Mouse (Mus musculus): ENCODE data around the gene Grk2. TPM values are rescaled to one million over a fixed set of nuclear protein-coding genes. Genes with fewer than 3 reads are reported as not detected.

The Grk2 gene
- 9.4 and 12.9 TPM in 2 replicates for polyA plus RNA-seq (2015; fragmentation: Nextera tagmentation; extraction: Ambion mirVana)

DNA sequence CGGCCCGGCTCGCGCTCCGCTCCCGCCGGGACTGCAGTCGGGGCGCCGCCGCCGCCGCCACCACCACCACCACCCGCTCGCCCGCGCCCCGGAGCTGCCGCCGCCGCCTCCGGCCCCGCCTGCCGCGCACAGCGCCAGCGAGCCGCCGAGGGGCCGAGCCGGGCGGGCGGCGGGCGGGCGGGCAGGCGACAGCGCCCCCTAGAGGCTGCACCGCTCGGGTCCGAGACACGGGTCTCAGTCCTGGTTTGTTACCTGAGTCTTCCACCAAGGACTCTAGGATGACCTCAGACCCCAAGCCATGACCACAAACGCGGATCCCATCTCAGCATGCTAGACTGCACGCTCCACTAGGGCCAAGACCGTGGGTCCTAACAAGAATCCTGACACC, at the start of gene Grk2:
Gene Grk2, minus strand, starts transcription at position 33 of the 388 bp plus-strand sequence.
- Histone ChIP-seq H3K27me3 (replicated peaks) (peaks cover 7% of the 10 kb centered on the region; the same call in 1 of the 2 replicates), H3K4me1 (peaks cover 50% of the 10 kb centered on the region), H3K4me3 (peak within 1 kb of the TSS; percentile 89), H3K36me3 (no peaks in the 10 kb centered on the region), H3K9ac (peak within 1 kb of the TSS; percentile 98), H3K27ac (replicated peaks) (peak within 1 kb of the TSS; percentile 79), H3K4me2 (peak within 1 kb of the TSS; percentile 82), H3K9me3 (no peaks in the 10 kb centered on the region)
- WGBS = under 1% methylated on average over 33 of the region's 46 CpGs
- ATAC-seq (ENCODE audit: extremely low read depth, insufficient number of reproducible peaks, low FRiP score, low TSS enrichment) = peak; percentile 70

DNA sequence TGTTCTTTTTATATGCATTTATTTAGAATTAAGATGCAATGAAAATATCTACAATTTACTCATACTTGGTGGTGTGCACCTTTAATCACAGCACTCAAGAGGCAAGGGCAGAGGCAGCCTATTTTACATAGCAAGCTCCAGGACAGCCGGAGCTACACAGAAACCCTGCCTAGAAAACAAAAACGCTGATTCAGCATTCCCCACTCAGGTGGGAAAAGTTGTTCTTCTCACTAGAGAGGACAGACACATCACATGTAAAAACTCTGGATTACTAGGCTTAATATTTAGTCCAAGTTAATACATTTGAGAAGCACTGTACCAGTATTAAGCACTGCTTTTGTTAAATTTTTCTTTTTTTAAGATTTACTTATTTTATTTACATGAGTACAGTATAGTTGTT, 43.4 kb upstream of the Grk2 start:
- 84% methylated on average over 2 of the region's 2 CpGs for WGBS
- Histone ChIP-seq H3K4me2 (no peak overlapping the region), H3K36me3 (peaks cover 92% of the 10 kb centered on the region)

DNA sequence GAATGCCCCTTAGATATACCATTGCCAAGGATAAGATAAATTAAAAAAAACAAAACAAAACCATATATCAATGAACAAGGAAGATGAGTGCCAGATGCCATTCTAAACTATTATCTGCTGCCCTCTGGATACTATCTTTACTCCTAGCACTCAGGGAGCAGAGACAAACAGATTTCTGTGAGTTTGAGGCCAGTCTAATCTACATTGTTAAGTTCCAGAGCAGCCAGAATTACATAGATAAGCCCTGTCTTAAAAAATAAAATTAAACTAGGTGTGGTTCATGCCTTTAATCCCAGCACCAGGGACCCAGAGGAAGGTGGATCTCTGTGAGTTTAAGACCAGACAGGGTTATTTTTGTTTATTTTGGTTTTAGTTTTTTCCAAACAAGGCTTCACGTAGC, 40.5 kb upstream of the Grk2 start:
- Histone ChIP-seq H3K4me2 (no peak overlapping the region), H3K4me3 (no peak overlapping the region), H3K36me3 (peaks cover 97% of the 10 kb centered on the region), H3K27me3 (replicated peaks) (no peaks in the 10 kb centered on the region), H3K27ac (replicated peaks) (no peak overlapping the region), H3K4me1 (no peaks in the 10 kb centered on the region), H3K9ac (no peak overlapping the region), H3K9me3 (no peaks in the 10 kb centered on the region)
- 85% methylated on average over 1 of the region's 1 CpGs for WGBS
- no peak for ATAC-seq (ENCODE audit: extremely low read depth, insufficient number of reproducible peaks, low FRiP score, low TSS enrichment)

More for the DNA sequence above, 43.4 kb upstream of the Grk2 start:
- Histone ChIP-seq H3K27ac (replicated peaks) (no peak overlapping the region), H3K9me3 (no peaks in the 10 kb centered on the region), H3K4me3 (no peak overlapping the region), H3K9ac (no peak overlapping the region), H3K4me1 (no peaks in the 10 kb centered on the region), H3K27me3 (replicated peaks) (no peaks in the 10 kb centered on the region)
- no peak for ATAC-seq (ENCODE audit: extremely low read depth, insufficient number of reproducible peaks, low FRiP score, low TSS enrichment)

GRCm38 (mm10) chr19:4338162-4338561, 32.1 kb upstream of the Grk2 start:
- H3K27ac ChIP-seq (replicated peaks) = no peak overlapping the region
- ATAC-seq (ENCODE audit: extremely low read depth, insufficient number of reproducible peaks, low FRiP score, low TSS enrichment) = no peak
- no peaks in the 10 kb centered on the region for H3K27me3 ChIP-seq (replicated peaks)
- H3K9ac ChIP-seq = no peak overlapping the region
- peaks cover 17% of the 10 kb centered on the region for H3K4me1 ChIP-seq
- H3K4me2 ChIP-seq = no peak overlapping the region
- no peak overlapping the region for H3K4me3 ChIP-seq
- H3K36me3 ChIP-seq = peaks cover 64% of the 10 kb centered on the region
- H3K9me3 ChIP-seq = no peaks in the 10 kb centered on the region
- 32% methylated on average over 2 of the region's 2 CpGs for WGBS

DNA sequence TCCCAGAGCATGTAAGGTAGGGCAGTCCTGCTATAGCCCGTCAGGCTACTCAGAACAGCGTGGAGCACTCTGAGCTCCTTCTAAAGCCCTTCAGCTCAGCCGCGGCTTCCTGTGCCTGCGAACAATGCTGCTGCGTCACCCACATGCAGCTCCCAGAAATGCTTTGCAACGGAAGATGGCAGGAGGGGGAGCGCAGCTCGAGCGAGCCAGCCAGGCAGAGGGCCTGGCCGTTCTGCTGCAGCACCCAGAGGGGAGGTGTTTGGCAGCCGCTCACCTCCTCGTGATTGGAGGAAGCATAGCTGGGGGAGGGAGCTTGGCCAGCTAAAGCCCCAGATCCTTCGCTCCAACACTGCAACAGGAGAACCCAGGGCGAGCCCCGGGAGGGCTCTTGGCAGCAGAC, 27.8 kb upstream of the Grk2 start:
- H3K27me3 ChIP-seq (replicated peaks) = no peaks in the 10 kb centered on the region
- WGBS = 1% methylated on average over 16 of the region's 16 CpGs
- peak; percentile 90 for ATAC-seq (ENCODE audit: extremely low read depth, insufficient number of reproducible peaks, low FRiP score, low TSS enrichment)
- no peaks in the 10 kb centered on the region for H3K9me3 ChIP-seq
- peak overlapping the region; percentile 79 for H3K4me3 ChIP-seq
- peaks cover 36% of the 10 kb centered on the region for H3K4me1 ChIP-seq
- peak overlapping the region; percentile 91 for H3K4me2 ChIP-seq
- peak overlapping the region; percentile 93 for H3K9ac ChIP-seq
- peaks cover 50% of the 10 kb centered on the region for H3K36me3 ChIP-seq
- H3K27ac ChIP-seq (replicated peaks) = peak overlapping the region; percentile 95

DNA sequence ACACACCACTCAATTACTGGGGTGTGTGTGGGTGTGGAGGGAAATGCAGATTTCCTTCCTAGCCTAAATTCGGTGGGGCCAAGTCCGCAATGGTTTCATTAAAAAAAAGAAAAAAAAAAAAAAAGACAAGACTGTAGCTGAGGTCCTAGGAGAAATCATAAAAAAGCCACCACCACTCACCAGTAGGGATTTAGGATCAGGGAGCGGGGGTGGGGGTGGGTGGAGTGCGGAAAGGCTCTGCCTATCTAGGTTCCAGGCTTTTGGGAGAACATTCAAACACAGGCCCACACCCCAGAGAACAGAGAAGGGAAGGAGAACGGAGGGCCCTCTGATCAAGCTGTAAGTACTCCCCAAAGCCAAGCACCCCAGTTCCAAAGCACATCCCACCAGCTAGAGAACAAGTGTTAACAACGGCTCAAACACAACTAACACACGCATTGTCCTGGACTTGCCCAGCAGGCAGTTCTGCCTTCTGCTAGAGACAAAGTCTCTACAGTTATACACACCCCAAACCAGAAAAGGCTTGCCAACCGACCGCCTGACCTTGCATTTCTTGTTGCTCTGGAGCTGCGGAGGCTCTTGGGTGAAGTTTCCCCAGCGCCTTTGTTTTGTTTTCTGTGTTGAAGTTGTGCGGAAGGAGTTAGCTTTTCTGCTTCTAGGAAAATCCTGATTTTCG, 27.2 kb upstream of the Grk2 start:
- Histone ChIP-seq H3K4me2 (peak overlapping the region; percentile 91), H3K9ac (peak overlapping the region; percentile 93), H3K4me3 (peak overlapping the region; percentile 79), H3K4me1 (peaks cover 36% of the 10 kb centered on the region), H3K27ac (replicated peaks) (peak overlapping the region; percentile 95), H3K9me3 (no peaks in the 10 kb centered on the region), H3K27me3 (replicated peaks) (no peaks in the 10 kb centered on the region), H3K36me3 (peaks cover 50% of the 10 kb centered on the region)
- ATAC-seq (ENCODE audit: extremely low read depth, insufficient number of reproducible peaks, low FRiP score, low TSS enrichment) = no peak
- WGBS = under 1% methylated on average over 13 of the region's 13 CpGs

GRCm38 (mm10) chr19:4332653-4333052, 26.6 kb upstream of the Grk2 start:
- Histone ChIP-seq H3K27me3 (replicated peaks) (no peaks in the 10 kb centered on the region), H3K36me3 (peaks cover 52% of the 10 kb centered on the region), H3K4me2 (peak overlapping the region; percentile 91), H3K4me1 (peaks cover 36% of the 10 kb centered on the region), H3K9ac (peak overlapping the region; percentile 93), H3K4me3 (peak overlapping the region; percentile 79), H3K27ac (replicated peaks) (peak overlapping the region; percentile 95), H3K9me3 (no peaks in the 10 kb centered on the region)
- WGBS = 0% methylated on average over 4 of the region's 4 CpGs
- ATAC-seq (ENCODE audit: extremely low read depth, insufficient number of reproducible peaks, low FRiP score, low TSS enrichment) = no peak

GRCm38 (mm10) chr19:4331273-4331672, 25.3 kb upstream of the Grk2 start:
- Histone ChIP-seq H3K27ac (replicated peaks) (no peak overlapping the region), H3K4me3 (no peak overlapping the region), H3K4me1 (peaks cover 36% of the 10 kb centered on the region), H3K9me3 (no peaks in the 10 kb centered on the region), H3K27me3 (replicated peaks) (no peaks in the 10 kb centered on the region), H3K36me3 (peaks cover 57% of the 10 kb centered on the region), H3K4me2 (no peak overlapping the region), H3K9ac (no peak overlapping the region)
- no peak for ATAC-seq (ENCODE audit: extremely low read depth, insufficient number of reproducible peaks, low FRiP score, low TSS enrichment)
- 68% methylated on average over 3 of the region's 3 CpGs for WGBS

GRCm38 (mm10) chr19:4330603-4331002, 24.6 kb upstream of the Grk2 start:
- ATAC-seq (ENCODE audit: extremely low read depth, insufficient number of reproducible peaks, low FRiP score, low TSS enrichment) = no peak
- Histone ChIP-seq H3K27me3 (replicated peaks) (no peaks in the 10 kb centered on the region), H3K9ac (no peak overlapping the region), H3K36me3 (peaks cover 63% of the 10 kb centered on the region), H3K4me2 (no peak overlapping the region), H3K9me3 (no peaks in the 10 kb centered on the region), H3K27ac (replicated peaks) (no peak overlapping the region), H3K4me3 (no peak overlapping the region), H3K4me1 (peaks cover 36% of the 10 kb centered on the region)
- 86% methylated on average over 2 of the region's 2 CpGs for WGBS

- no peak for ATAC-seq (ENCODE audit: extremely low read depth, insufficient number of reproducible peaks, low FRiP score, low TSS enrichment)
- H3K27ac ChIP-seq (replicated peaks) = no peak overlapping the region
- WGBS = 92% methylated on average over 8 of the region's 8 CpGs
- H3K9ac ChIP-seq = no peak overlapping the region
- peaks cover 19% of the 10 kb centered on the region for H3K4me1 ChIP-seq
- H3K4me3 ChIP-seq = no peak overlapping the region
- no peak overlapping the region for H3K4me2 ChIP-seq
- H3K36me3 ChIP-seq = peaks cover 76% of the 10 kb centered on the region
- H3K27me3 ChIP-seq (replicated peaks) = no peaks in the 10 kb centered on the region
- H3K9me3 ChIP-seq = no peaks in the 10 kb centered on the region
These were observed 22.8 kb upstream of the Grk2 start for GRCm38 (mm10) chr19:4328737-4329304.

DNA sequence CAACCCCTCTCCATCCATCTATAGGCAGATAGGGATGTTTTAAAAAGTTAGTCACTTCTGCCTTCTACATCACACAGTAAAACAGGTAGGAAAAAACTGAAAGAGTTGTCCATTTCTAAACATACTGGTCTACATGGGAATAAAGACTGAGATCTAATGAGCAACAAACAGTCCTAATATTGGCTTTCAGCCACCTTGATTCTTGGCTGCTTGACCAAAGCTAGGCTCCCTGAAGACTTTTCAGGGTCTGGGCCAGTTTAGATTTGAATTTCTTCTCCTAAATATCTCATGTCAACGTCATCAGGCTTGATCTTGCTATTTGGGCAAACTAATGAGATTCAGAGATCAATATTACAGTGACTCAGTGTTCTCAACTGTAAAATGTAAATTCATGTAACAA, 20.9 kb upstream of the Grk2 start:
- no peaks in the 10 kb centered on the region for H3K27me3 ChIP-seq (replicated peaks)
- no peak overlapping the region for H3K9ac ChIP-seq
- ATAC-seq (ENCODE audit: extremely low read depth, insufficient number of reproducible peaks, low FRiP score, low TSS enrichment) = no peak
- H3K27ac ChIP-seq (replicated peaks) = no peak overlapping the region
- no peaks in the 10 kb centered on the region for H3K9me3 ChIP-seq
- 83% methylated on average over 1 of the region's 1 CpGs for WGBS
- peaks cover 96% of the 10 kb centered on the region for H3K36me3 ChIP-seq
- peaks cover 8% of the 10 kb centered on the region for H3K4me1 ChIP-seq
- no peak overlapping the region for H3K4me3 ChIP-seq
- no peak overlapping the region for H3K4me2 ChIP-seq

GRCm38 (mm10) chr19:4326106-4326505, 20.1 kb upstream of the Grk2 start:
- 0 out of 2 replicates have a peak, but pooled peaks cover under 1% of the 10 kb centered on the region for H3K4me1 ChIP-seq
- H3K9ac ChIP-seq = no peak overlapping the region
- H3K27ac ChIP-seq (replicated peaks) = no peak overlapping the region
- H3K4me3 ChIP-seq = no peak overlapping the region
- H3K36me3 ChIP-seq = peaks cover 100% of the 10 kb centered on the region
- no peaks in the 10 kb centered on the region for H3K27me3 ChIP-seq (replicated peaks)
- no peak overlapping the region for H3K4me2 ChIP-seq
- H3K9me3 ChIP-seq = no peaks in the 10 kb centered on the region
- ATAC-seq (ENCODE audit: extremely low read depth, insufficient number of reproducible peaks, low FRiP score, low TSS enrichment) = no peak
- WGBS = 81% methylated on average over 3 of the region's 3 CpGs

All from heart, embryonic 13.5 days (tissue).